Mouse (Mus musculus): ENCODE results near the gene Nfasc. TPM values are rescaled to one million over a fixed set of nuclear protein-coding genes. Genes with fewer than 3 reads are reported as not detected.

Nfasc gene
- total RNA-seq, 2 experiments from 2014 or later: 276 to 278 TPM

Other genes with a start within 250 kb of the Nfasc start
- gene Tmem81, start 235.6 kb downstream of the Nfasc start, total RNA-seq (2021): 1 to 10 TPM; 2.7 to 4.0 TPM
- 10 to 100 TPM; 52.7 to 54.9 TPM for gene Cntn2, start 198.5 kb downstream of the Nfasc start, total RNA-seq (2021)
- 100 to 1,000 TPM; 193 to 194 TPM for gene Lrrn2, start 138.5 kb upstream of the Nfasc start, total RNA-seq (2021)

All from layer of hippocampus, postnatal 14 days (tissue).